Mouse (Mus musculus) stomach, postnatal 0 days (tissue): ENCODE data around the gene Btg3.

Source experiments
- CTCF ChIP-seq: IDR thresholded peaks from 2 replicates; pipeline ENCODE4 v1.5.1; 2016; ENCODE audit warnings: antibody characterized with exemption, low read depth, mild to moderate bottlenecking, moderate library complexity
- EP300 ChIP-seq: optimal IDR thresholded peaks from 2 replicates; pipeline ENCODE3; 2016; ENCODE audit warnings: antibody characterized with exemption

- TF ChIP-seq CTCF (no peak), EP300 (no peak)
Measured at GRCm38 (mm10) chr16:78294051-78294450, 82.9 kb downstream of the Btg3 start.
